Mouse (Mus musculus) heart, embryonic 13.5 days (tissue): ENCODE measurements around the gene Adck1. TPM values are rescaled to one million over a fixed set of nuclear protein-coding genes. Genes with fewer than 3 reads are reported as not detected.
A peak's percentile ranks its signal among the peaks of the same experiment; 100 is the strongest.

Experiments used
- ATAC-seq: fragments of 200-750 bp; cut with Nextera tagmentation; 2 replicates; pipeline ENCODE4 v1.8.0; 2017; ENCODE audit warnings: moderate TSS enrichment; ENCODE audit not compliant: insufficient number of reproducible peaks, low FRiP score, low TSS enrichment; ENCODE audit errors: extremely low read depth
- H3K27ac ChIP-seq: fragments of 300-500 bp; sonication (generic); replicated peaks from 2 replicates; pipeline ENCODE4 v1.5.1; 2015; ENCODE audit warnings: moderate library complexity, mild to moderate bottlenecking, inconsistent platforms
- H3K27me3 ChIP-seq: fragments of 300-500 bp; sonication (generic); replicated peaks from 2 replicates; pipeline ENCODE4 v1.6.1; 2015; ENCODE audit warnings: mild to moderate bottlenecking, inconsistent platforms
- H3K36me3 ChIP-seq: fragments of 300-500 bp; sonication (generic); 2 replicates; pipeline ENCODE4 v1.6.1; 2015; ENCODE audit warnings: mild to moderate bottlenecking, inconsistent platforms
- H3K4me1 ChIP-seq: fragments of 300-500 bp; sonication (generic); 2 replicates; pipeline ENCODE4 v1.6.1; 2015; ENCODE audit warnings: inconsistent platforms
- H3K4me2 ChIP-seq: fragments of 300-500 bp; sonication (generic); 2 replicates; pipeline ENCODE4 v1.6.1; 2015; ENCODE audit warnings: inconsistent platforms, mild to moderate bottlenecking, moderate library complexity
- H3K4me3 ChIP-seq: fragments of 300-500 bp; sonication (generic); 2 replicates; pipeline ENCODE4 v1.5.1; 2015; ENCODE audit warnings: moderate library complexity, mild to moderate bottlenecking, inconsistent platforms
- H3K9ac ChIP-seq: fragments of 300-500 bp; sonication (generic); 2 replicates; pipeline ENCODE4 v1.6.1; 2015; ENCODE audit warnings: inconsistent platforms, mild to moderate bottlenecking, moderate library complexity
- H3K9me3 ChIP-seq: fragments of 300-500 bp; sonication (generic); 2 replicates; pipeline ENCODE4 v1.6.1; 2016; ENCODE audit warnings: inconsistent platforms
- WGBS: fragments of 180-500 bp; shearing (Covaris S2); methylation state at CpG from one replicate; pipeline ENCODE4 v1.1.7; 2015; ENCODE audit warnings: mixed read lengths; 5-methylcytosine and 5-hydroxymethylcytosine counted together
- polyA plus RNA-seq: library from polyadenylated mRNA; unstranded; fragments of >200 nt; fragmentation: Nextera tagmentation; extraction: Ambion mirVana; gene quantifications from 2 replicates; pipeline ENCODE4 v1.2.1, GENCODE M21; 2015

The Adck1 gene
- polyA plus RNA-seq, 1 experiment from 2014 or later = 16.0 TPM

GRCm38 (mm10) chr12:88428735-88429134 is 68.4 kb downstream of the Adck1 start:
- Histone ChIP-seq H3K4me1 (peaks cover 16% of the 10 kb centered on the region), H3K27ac (no peak overlapping the region), H3K9me3 (no peaks in the 10 kb centered on the region), H3K36me3 (peaks cover 11% of the 10 kb centered on the region), H3K9ac (no peak overlapping the region), H3K27me3 (no peaks in the 10 kb centered on the region), H3K4me2 (no peak overlapping the region), H3K4me3 (no peak overlapping the region)
- 23% methylated on average over 2 of the region's 2 CpGs for WGBS
- 0 out of 2 replicates have a peak, but pooled peaks have one; percentile 52 for ATAC-seq

- H3K4me3 ChIP-seq = no peak overlapping the region
- no peak overlapping the region for H3K4me2 ChIP-seq
- peaks cover 11% of the 10 kb centered on the region for H3K36me3 ChIP-seq
- peaks cover 14% of the 10 kb centered on the region for H3K4me1 ChIP-seq
- 59% methylated on average over 4 of the region's 4 CpGs for WGBS
- ATAC-seq = no peak
- no peak overlapping the region for H3K27ac ChIP-seq
- no peaks in the 10 kb centered on the region for H3K9me3 ChIP-seq
- H3K27me3 ChIP-seq = no peaks in the 10 kb centered on the region
- H3K9ac ChIP-seq = no peak overlapping the region
Measured at GRCm38 (mm10) chr12:88432277-88432676, 71.9 kb downstream of the Adck1 start.

GRCm38 (mm10) chr12:88433171-88433570 is 72.8 kb downstream of the Adck1 start:
- H3K36me3 ChIP-seq = peaks cover 11% of the 10 kb centered on the region

GRCm38 (mm10) chr12:88436962-88437750 is 76.8 kb downstream of the Adck1 start:
- H3K9me3 ChIP-seq = no peaks in the 10 kb centered on the region
- H3K4me3 ChIP-seq = no peak overlapping the region
- H3K27me3 ChIP-seq = no peaks in the 10 kb centered on the region
- H3K4me2 ChIP-seq = no peak overlapping the region
- no peak overlapping the region for H3K27ac ChIP-seq
- H3K36me3 ChIP-seq = peaks cover 13% of the 10 kb centered on the region
- H3K9ac ChIP-seq = no peak overlapping the region
- peaks cover 4% of the 10 kb centered on the region; the same call in 1 of the 2 replicates for H3K4me1 ChIP-seq
- ATAC-seq = no peak
- WGBS = 73% methylated on average over 15 of the region's 15 CpGs

More at GRCm38 (mm10) chr12:88433171-88433570, 72.8 kb downstream of the Adck1 start:
- Histone ChIP-seq H3K27ac (no peak overlapping the region), H3K9ac (no peak overlapping the region), H3K27me3 (no peaks in the 10 kb centered on the region), H3K4me3 (no peak overlapping the region), H3K4me2 (no peak overlapping the region), H3K4me1 (peaks cover 12% of the 10 kb centered on the region), H3K9me3 (no peaks in the 10 kb centered on the region)
- no peak for ATAC-seq
- WGBS = 91% methylated on average over 7 of the region's 7 CpGs

GRCm38 (mm10) chr12:88441922-88442809 is 81.8 kb downstream of the Adck1 start:
- no peak overlapping the region for H3K4me3 ChIP-seq
- no peak overlapping the region for H3K9ac ChIP-seq
- H3K27ac ChIP-seq = no peak overlapping the region
- no peak overlapping the region for H3K4me2 ChIP-seq
- peaks cover 7% of the 10 kb centered on the region; the same call in 1 of the 2 replicates for H3K4me1 ChIP-seq
- H3K27me3 ChIP-seq = no peaks in the 10 kb centered on the region
- WGBS = 78% methylated on average over 14 of the region's 14 CpGs
- ATAC-seq = no peak
- no peaks in the 10 kb centered on the region for H3K9me3 ChIP-seq
- H3K36me3 ChIP-seq = peaks cover 21% of the 10 kb centered on the region

- Histone ChIP-seq H3K4me2 (no peak overlapping the region), H3K4me3 (no peak overlapping the region), H3K27ac (no peak overlapping the region), H3K9ac (no peak overlapping the region), H3K4me1 (peaks cover 5% of the 10 kb centered on the region; the same call in 1 of the 2 replicates), H3K36me3 (peaks cover 37% of the 10 kb centered on the region), H3K9me3 (no peaks in the 10 kb centered on the region), H3K27me3 (no peaks in the 10 kb centered on the region)
- WGBS = 76% methylated on average over 5 of the region's 5 CpGs
- ATAC-seq = no peak
Measured at GRCm38 (mm10) chr12:88444040-88444439, 83.7 kb downstream of the Adck1 start.

GRCm38 (mm10) chr12:88445471-88445870 is 85.1 kb downstream of the Adck1 start:
- no peak for ATAC-seq
- H3K27me3 ChIP-seq = no peaks in the 10 kb centered on the region
- WGBS = 89% methylated on average over 3 of the region's 3 CpGs

GRCm38 (mm10) chr12:88450658-88451563 is 90.6 kb downstream of the Adck1 start:
- no peaks in the 10 kb centered on the region for H3K9me3 ChIP-seq
- H3K4me1 ChIP-seq = peaks cover 9% of the 10 kb centered on the region
- ATAC-seq = no peak
- no peak overlapping the region for H3K9ac ChIP-seq
- WGBS = 82% methylated on average over 4 of the region's 4 CpGs
- H3K27ac ChIP-seq = no peak overlapping the region
- H3K36me3 ChIP-seq = peaks cover 39% of the 10 kb centered on the region
- no peaks in the 10 kb centered on the region for H3K27me3 ChIP-seq
- H3K4me3 ChIP-seq = no peak overlapping the region
- H3K4me2 ChIP-seq = no peak overlapping the region

More at GRCm38 (mm10) chr12:88445471-88445870, 85.1 kb downstream of the Adck1 start:
- no peak overlapping the region for H3K4me2 ChIP-seq
- H3K4me1 ChIP-seq = peaks cover 5% of the 10 kb centered on the region; the same call in 1 of the 2 replicates
- peaks cover 51% of the 10 kb centered on the region for H3K36me3 ChIP-seq
- no peak overlapping the region for H3K4me3 ChIP-seq
- no peak overlapping the region for H3K27ac ChIP-seq
- H3K9ac ChIP-seq = no peak overlapping the region
- no peaks in the 10 kb centered on the region for H3K9me3 ChIP-seq

- WGBS = 53% methylated on average over 12 of the region's 12 CpGs
- H3K9me3 ChIP-seq = no peaks in the 10 kb centered on the region
- peaks cover 24% of the 10 kb centered on the region for H3K36me3 ChIP-seq
- peaks cover 9% of the 10 kb centered on the region for H3K4me1 ChIP-seq
- ATAC-seq = 0 out of 2 replicates have a peak, but pooled peaks have one; percentile 33
- no peak overlapping the region for H3K4me2 ChIP-seq
- H3K9ac ChIP-seq = no peak overlapping the region
- H3K27me3 ChIP-seq = no peaks in the 10 kb centered on the region
- H3K4me3 ChIP-seq = no peak overlapping the region
- no peak overlapping the region for H3K27ac ChIP-seq
Measured at GRCm38 (mm10) chr12:88454701-88455410, 94.5 kb downstream of the Adck1 start.

- Histone ChIP-seq H3K4me3 (no peak overlapping the region), H3K27me3 (no peaks in the 10 kb centered on the region), H3K4me1 (peaks cover 9% of the 10 kb centered on the region), H3K9me3 (no peaks in the 10 kb centered on the region), H3K36me3 (peaks cover 26% of the 10 kb centered on the region), H3K9ac (no peak overlapping the region), H3K27ac (no peak overlapping the region), H3K4me2 (no peak overlapping the region)
- WGBS = 92% methylated on average over 1 of the region's 1 CpGs
- ATAC-seq = no peak
Measured at GRCm38 (mm10) chr12:88457021-88457420, 96.7 kb downstream of the Adck1 start.
